Mouse (Mus musculus): ENCODE measurements at regions not wholly inside any gene's neighbourhood (a gene's known extent, or its start where the extent isn't known, plus 50 kb on each side); places are given as distances from the start of the nearest gene placed in this dataset.

DNA sequence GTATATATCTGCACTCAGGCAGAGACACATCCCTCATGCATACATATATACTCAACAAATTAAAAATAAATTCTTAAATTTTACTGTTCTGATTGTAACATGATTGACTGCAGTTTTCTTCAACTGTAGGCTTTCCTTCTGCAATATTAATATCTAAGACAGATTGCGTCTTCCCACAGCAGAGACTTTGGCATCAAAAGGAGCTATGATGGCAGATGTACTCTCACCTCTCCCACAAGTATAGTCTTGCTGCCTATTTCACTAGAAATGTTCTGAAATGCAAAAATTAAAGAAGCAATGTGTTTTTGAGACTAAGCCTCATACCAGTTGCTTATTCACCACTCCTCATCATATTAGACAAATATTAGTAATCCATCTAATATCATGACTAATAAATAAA is 356.5 kb downstream of the Dnah5 start:
- no peak for DNase-seq (ENCODE audit: low spot score in 2 of 2)

DNA sequence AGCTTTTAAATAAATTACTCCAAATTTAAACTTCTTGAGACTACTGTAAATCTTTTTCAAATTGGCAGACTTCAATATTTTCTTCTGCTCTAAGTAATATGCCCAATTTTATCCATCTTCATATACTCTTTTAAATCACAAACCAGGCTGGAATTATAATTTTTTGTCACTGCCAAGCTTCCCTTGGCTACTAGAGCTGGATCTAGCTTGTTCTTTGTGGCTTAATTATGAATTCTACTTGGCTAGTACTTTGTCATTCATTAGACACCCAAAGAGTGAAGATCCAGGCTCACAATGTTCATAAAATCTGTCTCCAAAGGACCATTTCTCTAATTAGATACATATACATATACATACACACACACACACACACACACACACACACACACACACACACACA is 391.7 kb downstream of the Dnah5 start:
- DNase-seq (ENCODE audit: low spot score in 2 of 2), result no peak

GRCm38 (mm10) chr15:28595725-28596124 is 392.2 kb downstream of the Dnah5 start:
- no peak for DNase-seq (ENCODE audit: low spot score in 2 of 2)

DNA sequence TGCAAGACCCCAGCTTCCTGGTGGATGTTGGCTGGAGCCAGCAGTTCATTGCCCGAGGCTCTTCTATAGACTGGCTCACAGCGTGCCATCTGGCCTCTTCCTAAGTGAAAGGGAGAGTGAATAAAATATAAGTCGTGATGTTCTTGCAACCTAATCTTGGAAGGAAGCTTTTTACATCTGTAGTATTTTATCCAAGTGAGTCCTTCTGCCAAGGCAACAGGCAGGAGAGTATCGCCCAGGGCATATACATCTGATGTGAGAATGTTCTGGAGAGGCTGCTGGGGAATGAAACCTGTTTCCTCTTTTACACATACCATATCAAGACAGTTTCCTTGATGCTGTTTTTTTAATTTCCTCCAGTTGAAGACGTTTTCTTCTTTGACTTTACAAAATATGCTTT is 396.6 kb downstream of the Dnah5 start:
- DNase-seq (ENCODE audit: low spot score in 2 of 2), result no peak

DNA sequence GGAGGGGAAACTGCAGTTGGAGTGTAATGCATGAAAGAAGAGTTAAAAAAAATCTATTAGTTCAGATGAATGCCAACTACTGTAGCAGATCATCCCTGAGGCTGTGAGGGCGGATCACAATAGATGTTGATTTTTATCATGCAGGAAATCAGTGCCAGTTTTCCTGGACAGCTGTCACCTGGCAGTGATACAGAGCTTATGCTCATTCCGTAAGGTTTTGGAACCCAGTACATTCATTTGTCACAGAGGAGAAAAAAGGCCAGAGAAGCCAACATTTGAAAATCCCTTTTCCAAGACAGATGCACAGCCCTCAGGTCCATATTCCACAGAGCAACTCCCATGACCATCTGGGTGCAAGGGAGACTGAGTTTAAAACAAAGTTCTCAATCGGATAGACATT is 412.1 kb downstream of the Dnah5 start:
- DNase-seq (ENCODE audit: low spot score in 2 of 2), result no peak

DNA sequence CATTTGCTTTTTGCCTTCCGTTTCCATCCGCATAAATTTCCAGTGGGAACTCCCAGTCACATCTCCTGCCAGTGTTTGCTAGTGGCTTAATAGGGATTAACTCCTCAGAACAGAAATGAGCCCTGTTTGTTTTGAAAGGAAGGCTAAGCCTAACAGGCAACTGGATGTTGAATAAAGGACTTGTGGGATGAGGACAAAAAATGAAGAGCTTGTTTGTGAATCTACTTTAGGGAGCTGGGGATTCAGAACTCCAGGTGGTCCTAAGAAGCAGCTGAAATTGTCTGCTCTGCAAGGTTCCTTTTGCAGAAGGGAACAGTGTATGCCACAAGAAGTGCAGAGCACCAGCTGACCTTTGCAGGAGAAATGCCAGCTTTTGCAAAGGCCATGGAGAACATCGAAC is 436.8 kb downstream of the Dnah5 start:
- no peak for DNase-seq (ENCODE audit: low spot score in 2 of 2)

DNA sequence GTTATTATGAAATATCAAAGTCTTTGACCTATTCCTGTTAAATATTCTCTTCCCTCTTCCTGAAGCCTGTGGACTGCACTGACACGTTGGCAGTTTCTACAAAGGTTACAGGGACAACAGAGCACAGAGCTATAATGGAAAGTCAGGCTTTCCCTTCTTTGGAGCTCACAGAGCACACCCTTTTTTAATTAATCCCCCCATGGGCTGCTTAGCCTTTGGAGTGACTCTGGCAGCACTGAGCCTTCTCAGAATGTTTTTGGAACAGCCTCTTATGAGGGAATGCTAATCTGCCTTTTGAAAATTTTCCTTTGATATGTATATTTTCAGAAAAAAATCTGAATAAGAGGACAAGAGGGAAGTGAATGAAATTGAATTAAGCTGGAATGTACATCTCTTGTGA is 441.6 kb downstream of the Dnah5 start:
- no peak for DNase-seq (ENCODE audit: low spot score in 2 of 2)

DNA sequence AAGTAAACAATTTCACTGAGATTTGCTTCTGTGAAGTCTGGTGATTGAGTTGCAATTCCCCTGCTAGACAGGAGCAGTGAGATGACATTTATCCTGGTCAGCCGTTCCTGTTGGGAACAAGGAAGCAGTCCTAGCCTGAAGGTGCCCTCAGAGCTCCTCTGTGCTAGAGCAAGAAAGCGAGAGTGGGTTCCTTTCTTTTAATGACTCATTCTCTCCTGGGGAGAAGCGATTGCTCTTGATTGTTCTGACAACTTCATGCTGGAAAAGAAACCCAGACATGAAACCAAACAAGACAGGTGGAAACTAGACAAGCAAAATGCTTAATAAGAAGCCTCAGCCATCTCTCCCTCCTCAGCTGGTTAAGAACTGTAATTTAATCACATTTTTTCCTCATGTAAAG is 450.4 kb downstream of the Dnah5 start:
- DNase-seq (ENCODE audit: low spot score in 2 of 2), result no peak

DNA sequence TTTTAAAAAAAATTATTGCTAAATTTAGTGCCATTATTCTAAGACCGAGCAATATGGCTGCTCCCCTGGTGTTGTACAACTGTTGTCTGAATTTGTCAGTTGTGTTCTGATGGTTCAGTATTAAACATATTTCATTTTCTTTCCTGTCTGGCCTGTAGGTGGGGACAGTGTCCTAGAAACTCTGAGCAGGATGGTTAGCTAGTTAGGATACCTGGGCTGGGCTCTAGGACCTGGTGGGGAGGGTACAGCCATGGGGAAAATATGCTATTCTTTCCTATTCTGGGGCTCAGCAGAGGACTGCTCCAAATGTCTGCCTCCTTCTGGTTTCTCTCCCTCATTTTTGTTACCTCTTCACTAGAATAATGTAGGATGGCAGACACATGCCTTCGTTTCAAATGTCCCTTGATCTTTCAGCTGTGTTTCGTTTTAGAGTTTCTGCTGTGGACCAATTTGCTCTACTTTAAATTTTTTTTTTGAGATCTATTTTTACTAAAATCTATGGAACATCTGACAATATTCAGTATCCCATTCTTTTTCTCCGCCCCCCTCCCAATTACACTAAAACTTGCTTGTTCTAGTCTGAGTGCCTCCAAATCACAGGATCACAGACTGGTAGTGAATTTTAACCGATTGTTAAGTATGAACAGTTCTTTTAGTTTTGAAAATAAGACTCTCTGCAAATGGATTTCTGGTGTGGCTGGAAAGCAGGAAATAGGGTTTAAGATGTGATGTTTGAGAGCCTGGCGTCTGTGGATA is 460.5 kb downstream of the Dnah5 start:
- peak in 1 of 2 experiments; percentile 3 for DNase-seq (ENCODE audit: low spot score in 2 of 2)

All from cerebellum, postnatal 4 days (tissue).